Mouse (Mus musculus): ENCODE measurements around the gene Adarb1. TPM values are rescaled to one million over a fixed set of nuclear protein-coding genes. Genes with fewer than 3 reads are reported as not detected.

Gene Adarb1
- polyA plus RNA-seq, 1 experiment, result 4.5 TPM

DNA sequence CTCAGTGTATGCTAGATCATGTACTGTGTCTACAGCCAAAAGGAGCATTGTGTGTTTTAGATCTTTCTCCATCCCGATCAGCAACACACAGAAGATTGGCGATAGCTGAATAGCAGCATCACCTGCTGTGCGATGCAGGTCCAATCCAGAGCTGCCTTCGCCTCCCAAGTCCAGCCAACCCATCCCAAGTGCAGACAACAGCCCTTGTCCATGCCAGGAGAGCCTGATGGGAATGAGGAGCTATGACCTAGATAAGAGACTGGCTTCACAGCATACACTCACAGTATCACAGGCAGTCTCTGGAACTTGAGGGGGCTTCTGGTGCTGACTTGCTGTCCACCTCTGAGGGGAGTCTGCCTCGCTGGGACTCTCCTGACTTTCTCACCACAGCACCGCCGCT is 30.1 kb upstream of the Adarb1 start:
- Histone ChIP-seq H3K4me2 (ENCODE audit: low read depth) (no peak overlapping the region), H3K4me3 (no peak overlapping the region), H3K36me3 (ENCODE audit: control insufficient read depth, insufficient read depth) (no peaks in the 10 kb centered on the region), H3ac (ENCODE audit: control insufficient read depth, insufficient read length) (no peak overlapping the region), H3K79me2 (ENCODE audit: control insufficient read depth, insufficient read depth) (no peaks in the 10 kb centered on the region), H3K27me3 (ENCODE audit: control insufficient read depth, insufficient read depth, insufficient read length) (no peaks in the 10 kb centered on the region)
- no peak for TF ChIP-seq TCF3 (IDR thresholded peaks at IDR 0.05; ENCODE audit: insufficient read length, low read depth)
- no peak for TF ChIP-seq MYOG (IDR thresholded peaks at IDR 0.05; ENCODE audit: control insufficient read depth in 1 of 3, insufficient read depth in 1 of 3, insufficient read length in 2 of 3, low read depth in 2 of 3)
- no peak for TF ChIP-seq MAX (IDR thresholded peaks at IDR 0.05; ENCODE audit: low read depth)
- no peak for TF ChIP-seq MYOD1 (IDR thresholded peaks at IDR 0.05; ENCODE audit: control insufficient read depth in 1 of 3, insufficient read length in 2 of 3, low read depth in 2 of 3)
- TF ChIP-seq CEBPB (IDR thresholded peaks at IDR 0.05; ENCODE audit: insufficient read depth, poor library complexity, severe bottlenecking), result no peak
- TF ChIP-seq TCF12 (IDR thresholded peaks at IDR 0.05; ENCODE audit: insufficient read depth, poor library complexity, severe bottlenecking), result no peak
- TF ChIP-seq SRF (IDR thresholded peaks at IDR 0.05; ENCODE audit: control insufficient read depth, insufficient read length, low read depth), result no peak
- no peak for TF ChIP-seq USF1 (IDR thresholded peaks at IDR 0.05; ENCODE audit: low read depth)
- TF ChIP-seq E2F4 (IDR thresholded peaks at IDR 0.05; ENCODE audit: insufficient read depth), result no peak

DNA sequence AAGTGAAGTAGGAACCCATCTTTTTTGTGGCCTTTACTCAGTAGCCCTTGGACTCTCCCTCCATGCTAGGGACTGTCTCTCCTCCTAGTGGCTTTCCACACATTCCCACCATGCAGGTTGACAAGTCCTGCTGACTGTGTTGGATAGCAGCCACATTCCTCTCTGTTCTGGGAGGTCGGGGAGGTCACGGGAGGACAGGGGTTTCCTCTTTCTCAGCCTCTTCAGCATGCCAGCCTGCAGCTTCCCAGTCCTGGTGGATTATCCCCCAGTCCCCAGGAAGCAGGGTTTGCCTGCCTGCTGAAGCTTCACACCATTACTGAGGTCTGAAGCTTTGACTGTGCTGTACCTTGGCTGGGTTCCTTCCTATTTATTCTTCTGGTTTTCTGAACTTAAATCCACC is 29.7 kb upstream of the Adarb1 start:
- Histone ChIP-seq H3K27me3 (ENCODE audit: control insufficient read depth, insufficient read depth, insufficient read length) (no peaks in the 10 kb centered on the region), H3K36me3 (ENCODE audit: control insufficient read depth, insufficient read depth) (no peaks in the 10 kb centered on the region), H3ac (ENCODE audit: control insufficient read depth, insufficient read length) (no peak overlapping the region), H3K79me2 (ENCODE audit: control insufficient read depth, insufficient read depth) (no peaks in the 10 kb centered on the region), H3K4me2 (ENCODE audit: low read depth) (no peak overlapping the region), H3K4me3 (no peak overlapping the region)
- TF ChIP-seq CEBPB (IDR thresholded peaks at IDR 0.05; ENCODE audit: insufficient read depth, poor library complexity, severe bottlenecking) (no peak), MYOG (IDR thresholded peaks at IDR 0.05; ENCODE audit: control insufficient read depth in 1 of 3, insufficient read depth in 1 of 3, insufficient read length in 2 of 3, low read depth in 2 of 3) (no peak), E2F4 (IDR thresholded peaks at IDR 0.05; ENCODE audit: insufficient read depth) (no peak), MAX (IDR thresholded peaks at IDR 0.05; ENCODE audit: low read depth) (no peak), MYOD1 (IDR thresholded peaks at IDR 0.05; ENCODE audit: control insufficient read depth in 1 of 3, insufficient read length in 2 of 3, low read depth in 2 of 3) (no peak)

DNA sequence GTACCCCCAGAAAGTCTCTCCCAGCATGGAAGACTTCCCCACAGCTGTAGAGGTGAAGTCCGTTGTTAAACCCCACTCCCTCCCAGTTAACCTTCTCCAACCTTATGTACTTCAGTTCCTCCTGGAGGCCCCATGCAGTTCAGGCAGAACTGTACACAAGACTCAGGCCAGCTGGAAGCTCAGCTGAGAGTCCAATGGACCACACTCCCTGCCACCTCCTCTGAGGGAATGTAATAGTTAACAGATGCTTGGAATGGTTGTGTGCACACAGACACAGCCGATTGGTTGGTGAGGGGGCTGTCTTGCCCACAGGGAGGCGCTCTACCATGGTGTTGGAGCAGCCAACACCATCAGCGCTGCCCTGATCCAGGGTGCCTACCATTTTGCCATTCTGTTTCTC is 24.2 kb upstream of the Adarb1 start:
- Histone ChIP-seq H3K4me2 (ENCODE audit: low read depth) (no peak overlapping the region), H3K27me3 (ENCODE audit: control insufficient read depth, insufficient read depth, insufficient read length) (no peaks in the 10 kb centered on the region), H3K79me2 (ENCODE audit: control insufficient read depth, insufficient read depth) (no peaks in the 10 kb centered on the region), H3K36me3 (ENCODE audit: control insufficient read depth, insufficient read depth) (no peaks in the 10 kb centered on the region), H3K4me3 (no peak overlapping the region), H3ac (ENCODE audit: control insufficient read depth, insufficient read length) (no peak overlapping the region)
- TF ChIP-seq TCF12 (IDR thresholded peaks at IDR 0.05; ENCODE audit: insufficient read depth, poor library complexity, severe bottlenecking) (no peak), MYOG (IDR thresholded peaks at IDR 0.05; ENCODE audit: control insufficient read depth in 1 of 3, insufficient read depth in 1 of 3, insufficient read length in 2 of 3, low read depth in 2 of 3) (no peak), MAX (IDR thresholded peaks at IDR 0.05; ENCODE audit: low read depth) (no peak), MYOD1 (IDR thresholded peaks at IDR 0.05; ENCODE audit: control insufficient read depth in 1 of 3, insufficient read length in 2 of 3, low read depth in 2 of 3) (no peak), CEBPB (IDR thresholded peaks at IDR 0.05; ENCODE audit: insufficient read depth, poor library complexity, severe bottlenecking) (no peak), E2F4 (IDR thresholded peaks at IDR 0.05; ENCODE audit: insufficient read depth) (no peak), POLR2A (IDR thresholded peaks at IDR 0.05; ENCODE audit: insufficient read length, low read depth) (no peak), REST (IDR thresholded peaks at IDR 0.05; ENCODE audit: insufficient read depth, insufficient read length) (no peak), USF1 (IDR thresholded peaks at IDR 0.05; ENCODE audit: low read depth) (no peak), TCF3 (IDR thresholded peaks at IDR 0.05; ENCODE audit: insufficient read length, low read depth) (no peak), SRF (IDR thresholded peaks at IDR 0.05; ENCODE audit: control insufficient read depth, insufficient read length, low read depth) (no peak), POLR2AphosphoS2 (IDR thresholded peaks at IDR 0.05; ENCODE audit: insufficient read length, low read depth) (no peak)

DNA sequence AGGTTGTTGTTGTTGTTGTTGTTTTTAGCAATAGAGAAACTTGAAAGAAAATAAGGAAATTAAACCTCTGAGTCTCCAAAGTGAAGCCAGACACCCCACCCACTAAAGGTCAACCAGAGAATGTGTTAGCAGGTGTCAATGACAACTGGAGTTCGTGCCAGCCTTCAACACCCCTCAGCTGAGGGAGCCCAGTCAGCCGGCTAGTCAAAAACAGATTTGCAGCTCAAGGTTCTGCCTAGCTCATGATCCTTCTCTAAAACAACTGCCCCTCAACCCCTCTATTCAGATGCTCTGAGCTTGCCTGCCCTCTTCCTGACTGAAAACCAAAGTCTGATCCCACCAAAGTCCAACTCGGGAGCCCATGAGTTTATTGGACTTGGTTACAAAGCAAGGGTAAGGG is 23.7 kb upstream of the Adarb1 start:
- no peak overlapping the region for H3K4me3 ChIP-seq
- TF ChIP-seq MYOD1 (IDR thresholded peaks at IDR 0.05; ENCODE audit: control insufficient read depth in 1 of 3, insufficient read length in 2 of 3, low read depth in 2 of 3), result no peak
- no peak for TF ChIP-seq TCF12 (IDR thresholded peaks at IDR 0.05; ENCODE audit: insufficient read depth, poor library complexity, severe bottlenecking)
- TF ChIP-seq POLR2AphosphoS2 (IDR thresholded peaks at IDR 0.05; ENCODE audit: insufficient read length, low read depth), result no peak
- no peak for TF ChIP-seq MAX (IDR thresholded peaks at IDR 0.05; ENCODE audit: low read depth)
- TF ChIP-seq E2F4 (IDR thresholded peaks at IDR 0.05; ENCODE audit: insufficient read depth), result no peak
- TF ChIP-seq REST (IDR thresholded peaks at IDR 0.05; ENCODE audit: insufficient read depth, insufficient read length), result no peak
- no peak for TF ChIP-seq POLR2A (IDR thresholded peaks at IDR 0.05; ENCODE audit: insufficient read length, low read depth)
- no peak for TF ChIP-seq SRF (IDR thresholded peaks at IDR 0.05; ENCODE audit: control insufficient read depth, insufficient read length, low read depth)
- H3K36me3 ChIP-seq (ENCODE audit: control insufficient read depth, insufficient read depth), result no peaks in the 10 kb centered on the region
- H3K79me2 ChIP-seq (ENCODE audit: control insufficient read depth, insufficient read depth), result no peaks in the 10 kb centered on the region
- H3ac ChIP-seq (ENCODE audit: control insufficient read depth, insufficient read length), result no peak overlapping the region
- H3K4me2 ChIP-seq (ENCODE audit: low read depth), result peak overlapping the region; percentile 65
- H3K27me3 ChIP-seq (ENCODE audit: control insufficient read depth, insufficient read depth, insufficient read length), result no peaks in the 10 kb centered on the region

DNA sequence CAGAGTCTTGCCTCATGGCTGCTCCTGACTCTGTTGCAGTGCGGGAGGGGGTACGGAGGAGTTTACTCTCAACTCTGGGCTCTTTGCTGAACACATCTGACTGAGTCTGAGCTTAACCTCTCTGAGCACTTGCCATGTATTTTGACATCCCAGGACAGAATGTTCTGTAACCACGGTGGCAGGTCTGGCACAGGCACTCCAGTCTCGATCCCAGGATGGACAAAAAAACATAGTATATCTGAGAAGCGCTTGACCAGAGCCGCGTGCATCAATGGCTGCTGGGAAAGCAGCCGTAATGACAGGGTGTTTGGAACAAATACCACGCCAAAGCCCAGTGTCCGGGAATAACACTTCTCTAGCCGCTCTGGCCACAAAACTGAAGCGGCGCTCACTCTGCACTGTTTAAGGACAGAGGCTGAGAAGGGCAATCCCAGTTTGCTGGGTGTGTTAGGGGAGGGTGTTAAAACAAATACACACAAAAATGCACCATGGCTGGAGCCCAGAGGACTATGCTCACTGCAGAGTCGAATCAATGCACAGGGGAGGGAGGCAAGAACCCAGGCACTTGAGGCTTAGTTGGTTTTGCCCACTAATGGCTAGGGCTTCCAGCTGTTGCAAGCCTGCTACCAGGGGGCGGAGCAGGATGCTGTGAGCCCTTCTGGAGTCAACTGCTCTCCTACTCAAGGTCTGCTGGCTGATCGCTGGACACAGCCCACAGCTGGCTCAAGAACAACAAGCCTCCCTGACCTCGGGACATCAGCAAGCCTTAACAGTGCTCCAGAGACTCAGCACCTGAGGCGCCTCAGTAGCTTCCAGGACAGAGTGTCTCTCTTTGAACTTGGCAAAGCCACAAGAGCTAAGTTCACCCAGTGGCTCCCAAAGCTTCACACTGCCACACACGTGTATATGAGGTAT is 23.0 kb upstream of the Adarb1 start:
- Histone ChIP-seq H3K27me3 (ENCODE audit: control insufficient read depth, insufficient read depth, insufficient read length) (no peaks in the 10 kb centered on the region), H3ac (ENCODE audit: control insufficient read depth, insufficient read length) (no peak overlapping the region), H3K4me2 (ENCODE audit: low read depth) (peak overlapping the region; percentile 65), H3K36me3 (ENCODE audit: control insufficient read depth, insufficient read depth) (no peaks in the 10 kb centered on the region), H3K79me2 (ENCODE audit: control insufficient read depth, insufficient read depth) (no peaks in the 10 kb centered on the region), H3K4me3 (no peak overlapping the region)
- no peak for TF ChIP-seq E2F4 (IDR thresholded peaks at IDR 0.05; ENCODE audit: insufficient read depth)
- TF ChIP-seq MYOD1 (IDR thresholded peaks at IDR 0.05; ENCODE audit: control insufficient read depth in 1 of 3, insufficient read length in 2 of 3, low read depth in 2 of 3), result peak; percentile 1 to 74 (median 65)
- peak in 1 of 3 experiments; percentile 66 for TF ChIP-seq MYOG (IDR thresholded peaks at IDR 0.05; ENCODE audit: control insufficient read depth in 1 of 3, insufficient read depth in 1 of 3, insufficient read length in 2 of 3, low read depth in 2 of 3)

All from myocyte (in vitro differentiated cells).